ENCODE assay signal across 24 mouse cellular contexts in genomic region chr5:53946747-53947146, GRCm38 (mm10). TPM values are rescaled to one million over a fixed set of nuclear protein-coding genes. Genes with fewer than 3 reads are reported as not detected.
DNase-seq lines count a peak whose midpoint lies in the region; ATAC-seq lines count a peak whose summit lies in the region.
"Had no signal": no experiment of that assay in that cellular context is flagged by ENCODE, and none has a peak within 500 bp of the region (broad histone marks: within the 10 kb centered on the region; RNA-seq: fewer than 3 reads in every experiment).

No protein-coding gene starts in this region.

- DNase-seq in frontal cortex, postnatal 25 days (ENCODE audit: low spot score in 2 of 2): no peak
- peak; percentile 78 for DNase-seq in heart, adult 11 months
- DNase-seq in heart, postnatal 10 days: no peak
- peak; percentile 45 for DNase-seq in right cerebral cortex, adult 18-20 months
- DNase-seq in right cerebral cortex, adult 2 months (ENCODE audit: low spot score in 2 of 2): no peak
- DNase-seq in layer of hippocampus, adult 11-12 months (ENCODE audit: low spot score): no peak
- DNase-seq: adrenal gland, adult 2 months; adrenal gland, postnatal 10 days; adrenal gland, postnatal 25 days; B cell, adult 2 months; cerebellum, adult 11 months; cerebellum, adult 18-20 months; cerebellum, adult 8-10 months; cerebellum, adult 9-11 months; cerebellum, postnatal 14 days; cerebellum, postnatal 36 days; embryo, embryonic 11 days had no signal

- peaks cover 42% of the 10 kb centered on the region for H3K4me1 ChIP-seq in brown adipose tissue, adult 24 weeks (ENCODE audit: control insufficient read depth, insufficient read depth, insufficient read length, low read length)

- peak; percentile 51 for ATAC-seq in frontal cortex, adult (ENCODE audit: low TSS enrichment)

- peak overlapping the region; percentile 99; the same call in 1 of the 2 replicates for H3K27ac ChIP-seq in brown adipose tissue, adult 24 weeks (replicated peaks; ENCODE audit: low read depth, low read length)
- H3K27ac ChIP-seq: embryonic facial prominence, embryonic 13.5 days; embryonic facial prominence, embryonic 15.5 days; forebrain, embryonic 10.5 days; forebrain, embryonic 12.5 days had no signal

- H3K4me3 ChIP-seq in brown adipose tissue, adult 24 weeks (ENCODE audit: insufficient read depth, low read depth, low read length): no peak overlapping the region
- H3K4me3 ChIP-seq: embryonic facial prominence, embryonic 13.5 days; embryonic facial prominence, embryonic 15.5 days; erythroblast, embryonic 14.5 days; forebrain, embryonic 10.5 days; forebrain, embryonic 12.5 days had no signal

- intact Hi-C loops in heart, postnatal 10 days (cut with DNase I): no loop called here

RNA-seq across cellular contexts. Expression of gene Stim2, which starts 51.6 kb away (rescaled TPM):
- total RNA-seq in heart, postnatal 10 days (2021): 10 to 100 TPM; 24.8 to 27.2 TPM
- 10.8 and 12.6 TPM in 2 replicates for polyA plus RNA-seq in brown adipose tissue, adult 24 weeks (2012; ENCODE audit: insufficient read depth, insufficient read length, missing spikeins)

Comparison
In these comparisons a context has a peak if more than half of its experiments do, and no peak if none do; other contexts are left out.
1. DNase-seq: peak in heart, adult 11 months (single experiment) and right cerebral cortex, adult 18-20 months (single experiment); none in frontal cortex, postnatal 25 days (0 of 2), heart, postnatal 10 days (0 of 2), right cerebral cortex, adult 2 months (0 of 2) and layer of hippocampus, adult 11-12 months (single experiment).